Mouse (Mus musculus): Measurements from ENCODE around the gene Zfhx3.

DNA sequence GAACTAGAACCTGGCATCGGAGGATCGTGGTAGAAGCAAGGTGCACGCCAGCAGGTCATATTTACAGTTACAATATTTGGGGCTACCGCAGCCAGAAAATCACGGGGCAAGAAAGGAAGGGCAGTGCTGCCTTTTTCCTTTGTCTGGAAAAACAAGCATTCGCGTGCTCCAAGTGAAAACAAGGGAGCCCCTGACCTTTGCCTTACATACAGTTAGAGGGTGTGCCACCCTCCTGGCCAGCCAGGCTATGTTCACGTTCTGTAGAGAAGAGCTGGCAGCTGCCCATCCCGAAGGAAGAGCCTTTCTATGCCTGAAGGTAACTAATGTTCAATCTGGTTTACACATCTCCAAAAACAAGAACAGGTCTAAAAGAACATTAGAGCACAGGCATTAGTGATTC, 1064.5 kb downstream of the Zfhx3 start:
- TF ChIP-seq CTCF (IDR thresholded peaks at IDR 0.05; ENCODE audit: low read depth) (no peak), EP300 (IDR thresholded peaks at IDR 0.05; ENCODE audit: low read depth) (no peak)

Measured in liver, embryonic 14.5 days (tissue).